Mouse (Mus musculus) cerebellum, postnatal 36 days (tissue): Measurements from ENCODE around the gene Tekt3.

Experiments
- DNase-seq, 2 experiments: peaks; one replicate each; pipeline ENCODE4 v3.0.0; 2021 to 2022; ENCODE audit warnings: mixed read lengths in 2 of 2

The Tekt3 gene

DNA sequence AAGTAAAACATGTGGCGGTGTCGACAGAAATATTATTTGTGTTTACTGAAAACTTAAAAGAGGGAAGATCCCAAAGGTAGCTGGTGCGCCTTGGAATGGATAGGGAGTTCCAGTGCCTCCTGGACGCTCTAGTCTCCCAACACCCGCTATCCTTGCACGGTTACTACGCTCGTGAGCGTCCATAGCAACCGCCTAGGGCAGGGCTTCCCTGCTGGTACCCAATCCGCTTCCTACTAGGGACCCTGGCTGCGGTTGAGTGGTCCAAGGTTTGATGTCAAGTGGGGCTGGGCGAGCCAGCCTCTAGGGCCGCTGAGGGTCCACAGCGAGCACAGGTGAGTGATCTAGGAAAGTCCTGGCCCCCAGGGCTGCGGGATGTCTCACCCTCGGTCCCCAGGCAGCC, at the start of gene Tekt3:
Gene Tekt3, plus strand, starts transcription at position 209 of the 400 bp plus-strand sequence.
- DNase-seq = no peak

DNA sequence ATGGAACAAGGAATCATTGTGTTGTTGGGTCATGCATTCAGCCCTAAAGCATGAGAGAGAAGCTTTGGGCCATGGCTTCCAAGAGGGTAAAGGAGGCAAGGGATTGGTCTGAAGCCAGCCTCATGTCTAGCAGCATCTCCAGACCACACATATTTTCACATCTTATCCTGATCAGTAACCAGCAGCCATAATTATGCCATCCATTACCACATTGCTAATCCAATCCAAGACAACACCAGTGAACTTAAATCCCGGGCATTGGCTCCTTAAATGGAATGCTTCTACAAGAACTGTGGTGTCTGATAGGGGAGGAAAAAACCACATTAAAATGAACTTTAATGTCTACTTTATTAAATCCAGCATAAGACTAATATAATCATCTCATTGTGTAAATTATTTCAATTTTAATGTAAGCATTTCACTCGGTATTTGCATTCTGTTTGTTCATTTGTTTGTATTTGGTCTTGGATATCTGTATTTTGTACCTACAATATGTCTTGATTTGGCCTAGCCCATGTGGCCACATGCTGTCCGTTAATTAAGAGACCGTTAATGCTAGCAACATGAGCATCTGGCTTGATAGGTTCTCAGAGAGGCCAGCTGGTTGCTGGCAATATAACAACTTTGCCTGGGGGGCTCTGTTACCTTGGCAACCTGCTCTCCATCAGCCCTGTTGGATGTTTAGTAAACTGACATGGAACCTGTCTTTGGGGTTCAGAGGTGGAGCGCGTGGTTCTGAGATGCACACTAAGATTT, 43.9 kb upstream of the Tekt3 start:
- DNase-seq = peak in 1 of 2 experiments; percentile 16

DNA sequence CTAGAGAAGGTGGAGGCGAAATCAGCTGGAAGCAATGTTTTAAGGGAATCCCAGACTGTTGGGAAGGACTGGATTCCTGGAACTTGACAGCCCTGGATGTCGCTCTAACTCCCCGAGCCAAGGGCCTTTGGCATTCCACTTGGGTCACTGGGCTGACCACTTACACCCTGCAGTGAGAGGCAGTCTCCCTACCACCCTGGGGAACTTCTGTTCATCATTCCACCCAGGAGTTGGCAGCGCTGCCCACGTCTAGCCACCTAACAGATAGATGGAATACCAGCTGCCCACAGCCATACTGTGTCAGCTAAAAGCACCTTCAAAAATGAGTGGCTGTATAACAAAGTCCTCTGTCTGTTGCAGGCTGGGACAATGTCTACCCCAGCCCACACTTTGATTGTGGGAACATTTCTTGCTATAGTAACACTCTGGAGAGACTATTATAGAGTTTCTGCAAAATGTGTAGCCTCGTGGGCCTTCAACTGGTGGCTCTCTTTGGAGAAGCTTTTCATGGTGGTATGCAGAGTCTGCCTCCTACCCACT, 43.3 kb upstream of the Tekt3 start:
- DNase-seq = peak in 1 of 2 experiments; percentile 14

DNA sequence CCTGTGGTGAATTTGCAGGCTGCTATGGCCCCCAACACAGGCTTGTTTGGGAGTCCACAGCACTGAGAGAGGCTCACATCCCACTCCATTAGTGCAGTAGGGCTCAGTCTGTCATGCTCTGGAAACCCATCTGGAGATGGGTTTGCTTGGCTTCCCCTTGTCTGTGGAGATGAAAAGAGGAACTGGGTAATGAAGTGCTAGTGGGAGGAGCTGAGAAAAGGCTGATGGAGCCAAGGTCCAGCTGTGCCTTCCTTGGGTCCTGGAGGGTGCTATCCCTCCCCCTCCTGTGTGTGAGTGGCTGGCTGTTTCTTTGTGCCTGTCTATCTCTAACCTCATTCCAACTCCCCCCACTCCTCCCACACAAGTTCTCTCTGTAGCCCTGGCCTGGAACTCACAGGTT, 40.8 kb upstream of the Tekt3 start:
- no peak for DNase-seq

DNA sequence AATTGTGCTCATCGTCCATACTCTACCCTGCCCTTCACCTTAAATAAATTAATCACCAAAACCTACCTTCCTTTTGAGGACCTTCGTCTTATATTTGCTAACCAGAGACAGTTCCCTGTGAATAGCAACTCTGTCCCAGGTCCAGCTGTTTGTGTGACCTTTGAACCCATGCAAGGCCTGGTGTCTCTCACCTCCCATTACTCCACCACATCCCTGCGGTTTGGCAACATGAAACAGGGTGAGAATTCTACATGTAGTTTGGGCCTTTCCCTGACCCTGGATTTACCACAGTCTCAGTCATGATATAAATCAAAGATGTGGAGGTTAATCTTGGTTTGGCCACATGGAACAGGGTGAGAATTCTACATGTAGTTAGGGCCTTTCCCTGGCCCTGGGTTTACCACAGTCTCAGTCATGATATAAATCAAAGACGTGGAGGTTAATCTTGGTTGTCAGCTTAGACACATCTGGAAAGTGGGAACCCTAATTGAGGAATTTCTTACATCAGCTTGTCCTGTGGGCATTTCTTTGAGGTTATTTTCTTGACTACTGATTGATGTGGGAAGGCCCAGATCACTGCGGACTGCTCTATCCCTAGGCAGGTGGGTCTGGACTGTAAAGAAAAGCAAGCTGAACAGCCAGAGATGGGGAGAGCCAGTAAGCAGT, 40.2 kb upstream of the Tekt3 start:
- no peak for DNase-seq

DNA sequence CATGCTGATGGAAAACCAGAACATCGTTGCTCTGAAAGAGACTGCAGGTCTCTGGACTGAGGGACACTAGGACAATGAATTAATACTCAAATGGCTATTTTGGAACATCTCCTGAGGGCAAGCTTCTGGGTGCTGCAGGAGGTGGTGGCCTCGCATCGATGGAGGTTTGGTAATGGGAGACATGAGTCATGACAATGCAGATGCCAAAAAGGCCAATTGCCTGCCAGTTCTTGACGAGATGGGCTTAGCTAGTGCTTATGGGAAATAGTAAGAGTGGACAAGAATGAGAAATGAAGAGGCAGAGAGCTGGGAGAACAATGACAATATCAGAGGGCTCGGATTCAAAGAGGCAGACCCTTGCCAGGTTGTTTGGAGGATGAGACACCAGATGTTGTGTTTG, 38.0 kb upstream of the Tekt3 start:
- no peak for DNase-seq

DNA sequence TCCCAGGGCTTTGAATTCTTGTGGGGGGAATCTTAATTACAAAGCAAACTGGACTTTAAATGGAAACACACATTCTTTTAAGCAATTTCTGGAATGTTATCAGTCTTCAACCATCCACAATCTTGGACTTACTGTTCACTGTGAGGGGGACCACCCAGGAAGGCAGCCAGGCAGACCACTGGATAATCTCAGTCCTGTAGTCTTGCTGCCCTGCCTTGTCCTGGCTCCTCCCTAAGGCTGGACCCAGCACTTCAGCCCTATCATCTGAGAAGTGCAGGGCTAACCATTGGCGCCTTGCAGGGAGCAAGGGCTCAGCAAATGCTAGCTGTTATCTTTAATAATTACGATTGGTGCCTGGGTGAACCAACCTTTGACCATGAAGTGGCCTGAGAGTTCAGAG, 37.3 kb upstream of the Tekt3 start:
- DNase-seq = no peak

DNA sequence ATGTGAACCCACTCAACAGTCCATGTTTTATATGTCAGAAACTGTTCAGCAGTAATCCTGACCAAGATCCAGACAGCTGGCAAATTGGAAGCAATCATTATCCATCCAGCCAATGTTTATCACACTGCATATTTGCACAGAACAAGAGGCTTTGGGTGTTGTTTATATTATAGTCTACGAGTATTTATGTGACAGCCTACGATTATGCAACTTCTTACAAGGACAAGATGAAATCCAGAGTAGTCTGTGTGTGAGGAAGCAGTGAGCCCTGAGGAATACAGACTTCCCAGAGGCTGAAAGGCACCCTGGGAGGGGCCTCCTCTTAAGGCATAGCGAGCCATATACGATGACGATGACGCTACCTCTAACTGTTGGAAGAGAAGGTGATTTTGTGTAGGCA, 36.0 kb upstream of the Tekt3 start:
- no peak for DNase-seq

DNA sequence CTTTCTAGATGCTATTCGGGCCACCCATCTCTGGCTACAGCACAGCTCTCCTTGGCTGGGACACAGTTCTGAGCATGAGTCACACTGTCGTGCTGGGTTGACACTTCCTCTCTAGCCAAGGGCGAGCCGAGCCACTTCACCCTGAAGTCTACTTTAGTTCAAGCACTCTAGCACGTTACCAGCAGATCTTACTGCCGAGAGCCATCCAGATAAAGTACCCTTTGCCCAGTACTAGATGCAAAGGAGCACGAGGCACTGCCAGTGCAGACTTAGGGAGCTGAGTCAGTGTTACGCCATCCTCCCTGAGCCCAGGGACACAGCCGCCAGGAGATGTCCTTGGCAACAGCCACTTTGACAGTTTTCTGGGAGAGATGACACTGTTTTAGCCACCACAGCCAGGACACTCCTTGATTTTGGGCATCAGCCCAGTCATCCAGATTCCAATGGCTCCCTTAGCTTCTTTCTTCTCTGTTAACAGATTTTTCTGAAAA, 34.8 kb upstream of the Tekt3 start:
- peak; percentile 67 to 82 for DNase-seq

DNA sequence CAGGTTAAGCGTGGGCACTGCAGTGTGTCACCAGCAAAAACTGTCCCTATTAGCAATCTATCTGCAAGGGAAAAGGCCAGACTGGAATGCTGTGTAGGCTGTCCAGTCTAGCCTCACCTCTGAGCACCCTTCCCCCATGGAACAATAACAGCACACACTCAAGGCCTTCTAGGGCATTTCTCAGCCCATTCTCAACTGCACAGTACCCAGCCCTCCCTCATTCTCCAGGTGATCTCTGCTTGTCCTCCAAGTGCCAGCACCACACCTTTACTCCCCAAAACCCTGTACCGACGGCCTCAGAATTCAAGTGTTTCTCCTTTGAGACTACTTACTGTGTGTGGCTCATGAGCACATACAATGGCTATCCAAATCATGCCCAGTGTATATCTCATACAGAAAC, 33.3 kb upstream of the Tekt3 start:
- no peak for DNase-seq

DNA sequence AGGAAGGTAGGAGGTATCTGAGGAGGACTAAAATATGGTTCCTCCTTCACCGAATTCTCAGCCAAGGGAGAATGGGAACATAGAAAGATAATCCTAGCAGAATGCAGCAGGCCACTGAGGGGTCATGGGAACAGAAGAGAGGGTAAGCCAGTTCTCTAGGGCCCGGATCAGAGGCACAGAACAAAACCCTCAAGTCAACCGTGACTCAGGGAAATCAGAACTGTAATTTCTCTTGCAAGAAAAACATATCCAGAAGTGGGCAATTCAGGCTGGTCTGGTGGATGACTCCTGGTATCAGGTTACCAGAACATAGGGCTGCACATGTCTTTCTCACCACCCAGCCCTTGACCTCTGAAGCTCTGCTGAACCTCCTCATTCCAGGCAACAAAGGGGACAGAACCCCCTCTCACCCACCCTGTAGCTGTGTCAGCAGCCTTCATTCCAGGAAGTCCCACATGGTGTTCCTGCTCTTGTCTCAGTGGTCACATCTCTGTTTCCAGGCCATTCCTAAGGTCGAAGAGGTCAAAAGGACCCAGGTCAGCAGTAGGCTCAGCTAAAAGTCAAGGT, 32.2 kb upstream of the Tekt3 start:
- no peak for DNase-seq

DNA sequence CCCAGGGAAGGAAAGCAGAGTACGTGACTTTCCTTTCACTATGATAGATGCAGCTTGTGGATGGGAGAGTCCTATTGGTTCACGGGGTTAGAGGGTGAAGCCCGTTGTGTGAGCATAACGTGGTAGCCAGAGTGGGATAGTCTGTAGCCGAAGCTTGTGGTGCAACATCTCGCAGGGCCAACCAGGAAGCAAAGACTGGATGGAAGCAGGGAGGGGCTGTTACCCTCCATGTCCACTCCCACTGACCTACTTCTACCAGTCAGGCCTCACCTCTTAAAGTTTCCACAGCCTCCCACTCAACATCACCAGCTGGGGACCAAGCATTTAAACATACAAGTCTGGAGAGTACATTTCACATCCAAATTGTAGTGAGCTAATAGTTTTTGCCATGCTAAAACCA, 31.7 kb upstream of the Tekt3 start:
- DNase-seq = no peak

DNA sequence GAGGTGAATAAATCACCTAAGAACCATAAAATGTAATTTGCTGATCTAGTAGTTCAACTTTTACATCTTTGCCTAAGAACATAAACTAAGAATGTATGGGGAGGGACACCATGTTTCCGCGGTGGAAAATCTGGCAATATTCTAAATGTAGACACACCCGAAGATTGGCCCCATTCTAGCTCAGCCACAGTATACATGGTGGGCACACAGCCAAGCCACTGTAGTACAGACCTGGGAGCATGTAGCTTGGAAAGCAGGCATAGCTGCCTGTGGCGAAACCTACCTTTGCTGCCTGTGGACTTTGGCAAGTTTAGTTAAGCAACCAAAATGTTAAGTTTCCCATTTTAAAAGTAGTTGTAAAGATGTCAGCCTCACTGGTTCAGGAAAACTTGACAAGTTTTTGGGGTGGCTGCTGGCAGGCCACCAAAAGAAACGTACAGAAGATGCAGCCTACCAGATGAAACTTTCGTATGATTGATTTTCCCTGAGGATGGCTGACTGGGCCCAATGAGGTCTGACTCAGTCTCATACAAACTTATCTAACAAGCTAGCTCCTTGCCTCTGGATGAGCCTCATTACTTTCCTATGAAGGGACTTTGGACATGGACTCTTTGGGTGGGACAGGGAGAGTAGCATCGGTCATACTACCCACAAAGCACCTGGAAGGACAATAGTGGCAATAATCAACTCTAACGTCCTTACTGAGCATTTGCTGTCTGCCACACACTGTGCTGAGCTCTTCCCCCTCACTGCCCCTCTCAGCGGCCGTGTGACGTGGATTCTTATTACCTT, 25.8 kb upstream of the Tekt3 start:
- no peak for DNase-seq

DNA sequence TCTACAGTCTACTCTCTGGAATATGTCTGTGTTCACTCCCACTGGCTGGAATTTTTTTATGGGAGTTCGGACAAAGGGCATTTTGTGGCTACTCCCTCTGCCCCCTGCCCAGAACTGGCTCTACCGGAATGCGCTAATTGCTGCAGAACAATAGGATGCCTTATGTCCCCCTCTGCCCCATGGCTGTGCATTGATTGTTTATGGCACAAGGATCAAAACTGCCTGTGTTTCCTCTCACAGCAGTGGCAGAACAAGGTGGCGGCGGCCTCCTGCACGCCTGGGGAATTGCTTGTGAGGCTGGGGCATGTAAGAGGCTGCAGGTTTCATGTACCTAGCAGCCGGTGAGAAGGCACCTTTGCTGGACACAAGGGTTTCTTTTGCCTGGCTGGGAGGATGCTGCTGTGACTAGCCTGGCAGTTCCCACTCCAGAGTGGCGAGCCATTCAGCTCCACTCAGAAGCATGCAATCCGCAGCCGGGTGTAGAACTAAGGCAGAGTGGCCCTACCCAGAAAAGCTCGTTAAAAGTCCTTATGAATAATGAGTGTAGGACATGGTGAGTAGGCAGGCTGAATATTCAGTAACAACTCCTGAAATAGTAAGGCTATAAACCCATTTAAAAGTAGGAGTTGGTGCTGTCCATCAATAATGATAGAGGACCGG, 21.3 kb upstream of the Tekt3 start:
- no peak for DNase-seq

DNA sequence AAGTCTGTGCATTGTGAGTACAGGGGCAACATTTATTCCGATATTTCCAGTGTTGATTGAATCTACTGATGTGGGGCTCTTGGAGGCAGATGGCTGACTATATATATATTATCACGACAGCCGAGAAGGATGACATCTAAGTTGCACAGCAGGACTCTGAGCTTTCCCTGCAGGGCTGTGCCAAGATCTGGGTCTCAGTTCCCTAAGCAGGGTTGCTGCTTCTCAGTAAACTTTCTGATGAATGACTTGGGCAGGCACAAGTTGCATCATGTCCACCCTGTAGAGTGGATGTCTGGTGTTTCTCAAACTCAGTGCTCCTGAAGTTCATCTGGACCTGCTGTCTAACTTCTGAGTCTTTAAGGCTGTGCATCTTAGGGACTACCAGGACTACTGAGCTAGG, 15.7 kb upstream of the Tekt3 start:
- DNase-seq = no peak

DNA sequence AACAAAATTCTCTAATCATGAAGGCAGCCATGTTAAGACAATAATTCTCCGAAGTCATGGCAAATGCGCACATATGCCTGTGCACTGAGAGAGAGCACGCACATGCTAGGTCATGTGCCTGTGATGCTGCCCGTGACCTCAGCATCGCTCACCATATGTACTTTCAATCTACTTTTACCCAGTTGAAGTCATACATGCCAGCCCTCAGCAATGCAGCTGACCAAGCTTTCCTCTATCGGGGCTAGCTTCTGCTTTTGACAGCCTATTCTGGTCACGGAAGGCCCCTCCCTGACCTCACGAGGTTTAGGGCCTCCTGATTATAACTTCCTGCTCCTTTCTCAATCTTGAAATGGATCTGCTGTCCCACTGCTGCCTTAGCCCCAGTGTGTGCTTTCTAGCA, 15.1 kb upstream of the Tekt3 start:
- no peak for DNase-seq

DNA sequence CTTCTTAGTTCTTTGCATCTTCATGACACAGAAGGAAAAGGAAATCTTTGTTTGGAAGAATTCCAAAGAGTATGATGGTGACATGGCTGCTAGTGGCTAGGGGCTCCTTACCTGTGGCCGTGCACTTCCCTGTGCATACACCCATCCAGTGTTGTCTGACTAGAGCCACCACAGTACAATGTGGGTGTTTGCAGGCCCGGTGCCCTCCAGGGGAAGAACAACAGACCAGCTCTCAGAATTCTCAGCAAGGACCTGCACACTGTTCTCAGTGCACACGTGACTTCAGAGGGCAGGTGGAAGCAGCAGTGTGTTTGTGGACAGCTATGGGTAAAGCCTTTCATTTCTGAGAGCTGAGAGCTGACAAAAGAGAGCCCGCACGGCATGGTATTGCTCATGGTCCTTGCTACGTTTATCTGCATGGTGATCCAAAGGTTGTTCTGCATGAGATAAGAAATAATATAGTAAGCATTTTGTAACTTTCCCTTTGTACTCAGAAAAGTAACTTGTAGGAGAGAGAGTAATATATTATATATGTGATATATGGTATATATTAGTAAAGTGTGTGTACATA, 11.0 kb upstream of the Tekt3 start:
- no peak for DNase-seq

DNA sequence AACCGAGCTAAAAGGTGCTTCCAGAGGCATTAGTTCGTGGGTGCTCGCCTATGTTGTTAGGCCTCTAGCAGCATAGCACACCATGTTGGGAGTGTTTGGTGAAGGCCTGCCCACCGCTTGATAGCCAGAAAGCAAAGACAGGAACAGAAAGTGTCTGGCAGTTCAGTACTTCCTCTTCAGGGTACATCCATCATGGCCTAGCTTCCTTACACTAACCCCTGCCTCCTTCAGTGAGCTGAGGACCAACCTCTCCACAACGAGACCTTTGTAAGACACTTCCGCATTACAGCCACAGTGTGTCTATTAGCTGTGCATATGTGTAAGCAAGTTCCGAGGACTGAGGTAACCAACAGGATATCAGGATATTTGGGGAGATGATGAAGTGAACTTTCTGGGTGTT, 10.4 kb upstream of the Tekt3 start:
- DNase-seq = no peak

DNA sequence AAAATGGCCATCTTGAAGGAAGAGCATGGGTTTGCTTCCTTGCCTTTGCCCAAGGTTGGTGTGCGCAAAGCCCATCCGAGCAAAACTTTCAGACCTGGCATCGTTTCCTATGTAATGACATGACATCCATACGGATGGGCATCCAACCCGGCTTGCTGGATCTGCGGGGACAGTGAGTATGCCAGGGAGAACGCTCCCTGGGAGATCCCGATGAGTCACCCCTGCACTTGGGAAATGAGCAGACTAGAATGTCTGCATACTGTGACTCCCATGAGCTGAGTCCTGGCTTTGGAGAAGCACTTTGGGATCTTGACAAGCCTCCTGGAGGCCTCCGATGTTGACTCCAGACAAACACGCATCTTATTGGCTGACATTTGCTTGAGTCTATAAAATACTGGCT, 9.5 kb upstream of the Tekt3 start:
- no peak for DNase-seq

DNA sequence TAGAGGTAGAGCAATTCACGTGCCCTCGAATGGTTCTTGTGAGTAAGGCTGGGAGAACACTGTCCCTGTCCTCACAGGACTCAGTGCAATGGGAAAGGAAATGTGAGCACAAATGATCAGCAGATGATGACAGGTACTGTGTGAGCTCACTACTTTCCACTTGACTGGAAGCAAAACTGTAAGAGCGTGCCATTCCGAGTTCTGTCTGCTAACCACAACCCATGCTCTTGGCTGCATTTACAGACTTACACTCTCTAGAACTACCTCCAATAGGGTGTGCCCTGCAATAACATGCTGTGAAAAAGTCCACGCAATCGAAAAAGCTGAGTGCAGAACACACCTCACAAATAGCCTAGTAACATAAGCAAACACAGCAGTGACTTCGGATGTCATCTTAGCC, 5.9 kb upstream of the Tekt3 start:
- no peak for DNase-seq

DNA sequence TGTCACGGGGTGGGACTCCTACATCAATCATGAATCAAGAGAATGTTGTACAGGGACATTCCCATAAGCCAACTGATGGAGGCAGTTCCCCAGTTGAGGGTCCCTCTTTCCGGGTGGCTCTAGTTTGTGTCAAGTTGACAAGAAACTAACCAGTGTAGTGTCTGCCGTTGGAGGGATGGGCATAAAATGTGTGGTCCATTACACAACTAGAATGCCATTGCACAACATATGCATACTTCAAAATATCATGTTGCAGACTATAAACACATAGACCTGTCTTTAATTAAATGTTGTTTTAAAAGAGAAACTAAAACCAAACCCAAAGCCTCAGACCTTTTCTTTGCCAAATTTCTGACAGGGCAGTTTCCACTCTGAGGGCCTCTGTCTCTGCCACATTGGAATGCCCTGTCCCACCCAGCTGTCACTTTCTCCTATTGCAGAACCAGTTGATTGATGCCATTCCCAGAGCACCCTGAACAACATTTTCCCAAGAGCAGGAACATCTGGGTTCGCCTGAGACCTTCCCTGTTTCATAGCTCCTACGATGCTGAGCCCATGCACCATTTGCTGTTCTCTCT, 3.0 kb upstream of the Tekt3 start:
- no peak for DNase-seq

DNA sequence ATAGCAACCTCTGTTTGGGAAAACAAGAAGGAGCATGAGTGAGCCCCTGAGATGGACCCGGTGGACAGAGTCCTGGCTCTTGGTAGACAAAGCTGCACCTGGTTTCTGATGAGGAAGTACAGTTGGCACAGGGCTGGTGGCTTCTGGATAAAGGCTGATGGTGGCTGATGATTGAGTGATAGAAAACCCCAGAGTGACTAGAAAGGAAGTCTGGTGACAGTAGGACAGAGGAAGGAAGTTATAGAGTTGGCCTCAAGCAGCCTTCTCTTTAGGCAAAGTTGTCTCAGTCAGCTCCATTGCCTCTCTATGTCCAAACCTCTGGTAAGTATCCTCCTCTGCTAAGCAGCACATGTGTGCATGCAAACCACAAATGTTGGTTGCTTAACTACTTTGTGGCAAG, 1.5 kb upstream of the Tekt3 start:
- no peak for DNase-seq
